Mouse (Mus musculus) intestine, embryonic 16.5 days (tissue): ENCODE measurements around the gene Map4k1. TPM values are rescaled to one million over a fixed set of nuclear protein-coding genes. Genes with fewer than 3 reads are reported as not detected.

Source experiments
- ATAC-seq: fragments of 200-750 bp; cut with Nextera tagmentation; 2 replicates; pipeline ENCODE4 v1.8.0; 2017; ENCODE audit warnings: moderate TSS enrichment, moderate library complexity
- H3K27ac ChIP-seq: fragments of 300-500 bp; sonication (generic); 2 replicates; pipeline ENCODE4 v1.5.1; 2014; ENCODE audit warnings: mild to moderate bottlenecking, low read length
- H3K27me3 ChIP-seq: fragments of 300-500 bp; sonication (generic); replicated peaks from 2 replicates; pipeline ENCODE4 v1.6.1; 2014; ENCODE audit warnings: low read length, control low read depth, mixed read lengths; ENCODE audit not compliant: control insufficient read depth, insufficient read depth
- H3K36me3 ChIP-seq: fragments of 300-500 bp; sonication (generic); 2 replicates; pipeline ENCODE4 v1.6.1; 2014; ENCODE audit warnings: low read length, control low read depth; ENCODE audit not compliant: control insufficient read depth, insufficient read depth
- H3K4me1 ChIP-seq: fragments of 300-500 bp; sonication (generic); 2 replicates; pipeline ENCODE4 v1.6.1; 2014; ENCODE audit warnings: low read length, control low read depth, mixed read lengths; ENCODE audit not compliant: control insufficient read depth, insufficient read depth
- H3K4me2 ChIP-seq: fragments of 300-500 bp; sonication (generic); 2 replicates; pipeline ENCODE4 v1.6.1; 2014; ENCODE audit warnings: low read depth, low read length, control low read depth
- H3K4me3 ChIP-seq: fragments of 300-500 bp; sonication (generic); 2 replicates; pipeline ENCODE4 v1.5.1; 2014; ENCODE audit warnings: mild to moderate bottlenecking, low read length
- H3K9ac ChIP-seq: fragments of 300-500 bp; sonication (generic); 2 replicates; pipeline ENCODE4 v1.6.1; 2014; ENCODE audit warnings: low read depth, low read length
- H3K9me3 ChIP-seq: fragments of 300-500 bp; sonication (generic); 2 replicates; pipeline ENCODE4 v1.6.1; 2016; ENCODE audit warnings: low read length, control low read depth; ENCODE audit not compliant: control insufficient read depth
- WGBS: fragments of 180-500 bp; shearing (Covaris S2); extraction: QIAGEN DNeasy Blood & Tissue Kit; methylation state at CpG from one replicate; pipeline ENCODE4 v1.1.7; 2014; 5-methylcytosine and 5-hydroxymethylcytosine counted together
- polyA plus RNA-seq: library from polyadenylated mRNA; unstranded; fragments of >200 nt; fragmentation: Nextera tagmentation; extraction: Ambion mirVana; gene quantifications from 2 replicates; pipeline ENCODE4 v1.2.1, GENCODE M21; 2015

Gene Map4k1
- polyA plus RNA-seq, 1 experiment from 2014 or later = 7.3 TPM

GRCm38 (mm10) chr7:29008171-29008570 lies 26.3 kb downstream of the Map4k1 start:
- no peak for ATAC-seq
- WGBS = 97% methylated on average over 10 of the region's 10 CpGs

GRCm38 (mm10) chr7:29008714-29009113 lies 26.9 kb downstream of the Map4k1 start:
- no peak overlapping the region for H3K4me3 ChIP-seq
- no peaks in the 10 kb centered on the region for H3K9me3 ChIP-seq
- H3K27me3 ChIP-seq = no peaks in the 10 kb centered on the region
- 76% methylated on average over 9 of the region's 9 CpGs for WGBS
- no peak overlapping the region for H3K9ac ChIP-seq
- no peak overlapping the region for H3K27ac ChIP-seq
- no peak overlapping the region for H3K4me2 ChIP-seq
- no peaks in the 10 kb centered on the region for H3K36me3 ChIP-seq
- ATAC-seq = no peak
- H3K4me1 ChIP-seq = no peaks in the 10 kb centered on the region

More at GRCm38 (mm10) chr7:29008171-29008570, 26.3 kb downstream of the Map4k1 start:
- H3K27ac ChIP-seq = no peak overlapping the region
- H3K9me3 ChIP-seq = no peaks in the 10 kb centered on the region
- no peak overlapping the region for H3K4me2 ChIP-seq
- no peaks in the 10 kb centered on the region for H3K27me3 ChIP-seq
- no peaks in the 10 kb centered on the region for H3K4me1 ChIP-seq
- no peak overlapping the region for H3K9ac ChIP-seq
- no peaks in the 10 kb centered on the region for H3K36me3 ChIP-seq
- no peak overlapping the region for H3K4me3 ChIP-seq

GRCm38 (mm10) chr7:29014984-29015383 lies 33.1 kb downstream of the Map4k1 start:
- Histone ChIP-seq H3K9ac (no peak overlapping the region), H3K4me1 (peaks cover 8% of the 10 kb centered on the region), H3K4me2 (no peak overlapping the region), H3K4me3 (no peak overlapping the region), H3K36me3 (no peaks in the 10 kb centered on the region), H3K27ac (no peak overlapping the region), H3K9me3 (0 out of 2 replicates have a peak, but pooled peaks cover 4% of the 10 kb centered on the region), H3K27me3 (peaks cover 19% of the 10 kb centered on the region)
- 100% methylated on average over 1 of the region's 1 CpGs for WGBS
- no peak for ATAC-seq

- no peaks in the 10 kb centered on the region for H3K36me3 ChIP-seq
- H3K27me3 ChIP-seq = peaks cover 26% of the 10 kb centered on the region
- ATAC-seq = no peak
- no peak overlapping the region for H3K9ac ChIP-seq
- no peak overlapping the region for H3K4me2 ChIP-seq
- 84% methylated on average over 7 of the region's 7 CpGs for WGBS
- H3K9me3 ChIP-seq = 0 out of 2 replicates have a peak, but pooled peaks cover 4% of the 10 kb centered on the region
- no peak overlapping the region for H3K27ac ChIP-seq
- H3K4me3 ChIP-seq = no peak overlapping the region
- H3K4me1 ChIP-seq = peaks cover 8% of the 10 kb centered on the region
These were observed 34.6 kb downstream of the Map4k1 start for GRCm38 (mm10) chr7:29016440-29016839.

GRCm38 (mm10) chr7:29017222-29017621 lies 35.4 kb downstream of the Map4k1 start:
- Histone ChIP-seq H3K4me3 (no peak overlapping the region), H3K4me1 (peaks cover 8% of the 10 kb centered on the region), H3K27me3 (peaks cover 26% of the 10 kb centered on the region), H3K9ac (no peak overlapping the region), H3K27ac (no peak overlapping the region), H3K36me3 (no peaks in the 10 kb centered on the region), H3K9me3 (0 out of 2 replicates have a peak, but pooled peaks cover 4% of the 10 kb centered on the region), H3K4me2 (no peak overlapping the region)
- ATAC-seq = no peak
- WGBS = 86% methylated on average over 7 of the region's 7 CpGs

- WGBS = 4% methylated on average over 82 of the region's 88 CpGs
- no peak overlapping the region for H3K27ac ChIP-seq
- H3K27me3 ChIP-seq = peaks cover 26% of the 10 kb centered on the region
- 0 out of 2 replicates have a peak, but pooled peaks cover 4% of the 10 kb centered on the region for H3K9me3 ChIP-seq
- no peaks in the 10 kb centered on the region for H3K36me3 ChIP-seq
- no peak; the same call in 1 of the 2 replicates for ATAC-seq
- H3K4me2 ChIP-seq = peak overlapping the region; percentile 83
- H3K9ac ChIP-seq = peak overlapping the region; percentile 56
- peak overlapping the region; percentile 46 for H3K4me3 ChIP-seq
- peaks cover 8% of the 10 kb centered on the region for H3K4me1 ChIP-seq
These were observed 37.8 kb downstream of the Map4k1 start for GRCm38 (mm10) chr7:29019447-29020220.

GRCm38 (mm10) chr7:29022479-29022878 lies 40.6 kb downstream of the Map4k1 start:
- Histone ChIP-seq H3K27me3 (peaks cover 26% of the 10 kb centered on the region), H3K4me1 (peaks cover 8% of the 10 kb centered on the region), H3K4me2 (no peak overlapping the region), H3K9ac (no peak overlapping the region), H3K9me3 (no peaks in the 10 kb centered on the region), H3K36me3 (no peaks in the 10 kb centered on the region), H3K4me3 (no peak overlapping the region), H3K27ac (no peak overlapping the region)
- 83% methylated on average over 8 of the region's 8 CpGs for WGBS
- ATAC-seq = no peak

GRCm38 (mm10) chr7:29023514-29023913 lies 41.7 kb downstream of the Map4k1 start:
- no peak overlapping the region for H3K4me2 ChIP-seq
- no peak overlapping the region for H3K27ac ChIP-seq
- no peak for ATAC-seq
- no peak overlapping the region for H3K4me3 ChIP-seq
- H3K27me3 ChIP-seq = peaks cover 21% of the 10 kb centered on the region
- no peaks in the 10 kb centered on the region for H3K36me3 ChIP-seq
- H3K9ac ChIP-seq = no peak overlapping the region
- peaks cover 8% of the 10 kb centered on the region for H3K4me1 ChIP-seq
- WGBS = 89% methylated on average over 8 of the region's 8 CpGs
- no peaks in the 10 kb centered on the region for H3K9me3 ChIP-seq

- Histone ChIP-seq H3K27me3 (peaks cover 2% of the 10 kb centered on the region), H3K9ac (no peak overlapping the region), H3K4me3 (no peak overlapping the region), H3K4me1 (no peaks in the 10 kb centered on the region), H3K27ac (no peak overlapping the region), H3K9me3 (no peaks in the 10 kb centered on the region), H3K36me3 (no peaks in the 10 kb centered on the region), H3K4me2 (no peak overlapping the region)
- 75% methylated on average over 7 of the region's 7 CpGs for WGBS
- no peak for ATAC-seq
These were observed 43.7 kb downstream of the Map4k1 start for GRCm38 (mm10) chr7:29025566-29025965.
